Mouse (Mus musculus) forebrain, postnatal 0 days (tissue): Measurements from ENCODE around the gene Lrrc8e. TPM values are rescaled to one million over a fixed set of nuclear protein-coding genes. Genes with fewer than 3 reads are reported as not detected.

ENCODE experiments used
- ATAC-seq: fragments of 200-750 bp; cut with Nextera tagmentation; 2 replicates; pipeline ENCODE4 v1.8.0; 2017; ENCODE audit warnings: mild to moderate bottlenecking, moderate library complexity
- DNase-seq: peaks from one replicate; pipeline ENCODE4 v3.0.0-alpha.2; 2015
- H3K27ac ChIP-seq: fragments of 300-500 bp; sonication (generic); 2 replicates; pipeline ENCODE4 v1.5.1; 2014; ENCODE audit warnings: low read depth, mild to moderate bottlenecking, antibody characterized with exemption, low read length, moderate library complexity, mixed read lengths
- H3K27me3 ChIP-seq: fragments of 300-500 bp; sonication (generic); 2 replicates; pipeline ENCODE4 v1.6.1; 2014; ENCODE audit warnings: mild to moderate bottlenecking, low read length, mixed read lengths; ENCODE audit not compliant: insufficient read depth
- H3K36me3 ChIP-seq: fragments of 300-500 bp; sonication (generic); 2 replicates; pipeline ENCODE4 v1.6.1; 2014; ENCODE audit warnings: mild to moderate bottlenecking, moderate library complexity; ENCODE audit not compliant: insufficient read depth
- H3K4me1 ChIP-seq: fragments of 300-500 bp; sonication (generic); 2 replicates; pipeline ENCODE4 v1.6.1; 2014; ENCODE audit warnings: antibody characterized with exemption; ENCODE audit not compliant: insufficient read depth
- H3K4me2 ChIP-seq: fragments of 300-500 bp; sonication (generic); 2 replicates; pipeline ENCODE4 v1.6.1; 2014; ENCODE audit warnings: low read depth, mild to moderate bottlenecking, moderate library complexity
- H3K4me3 ChIP-seq: fragments of 300-500 bp; sonication (generic); 2 replicates; pipeline ENCODE4 v1.5.1; 2014; ENCODE audit warnings: low read depth, low read length, mixed read lengths
- H3K9ac ChIP-seq: fragments of 300-500 bp; sonication (generic); 2 replicates; pipeline ENCODE4 v1.6.1; 2014; ENCODE audit warnings: mild to moderate bottlenecking
- H3K9me3 ChIP-seq: fragments of 300-500 bp; sonication (generic); 2 replicates; pipeline ENCODE4 v1.6.1; 2016; ENCODE audit warnings: low read length
- CTCF ChIP-seq: sonication (generic); IDR thresholded peaks from 2 replicates; pipeline ENCODE4 v1.5.1; 2016; ENCODE audit warnings: antibody characterized with exemption, control low read depth, low read depth
- WGBS: fragments of 180-500 bp; shearing (Covaris S2); extraction: QIAGEN DNeasy Blood & Tissue Kit; methylation state at CpG from one replicate; pipeline ENCODE4 v1.1.7; 2014; 5-methylcytosine and 5-hydroxymethylcytosine counted together
- polyA plus RNA-seq: library from polyadenylated mRNA; unstranded; fragments of >200 nt; fragmentation: Nextera tagmentation; extraction: Ambion mirVana; gene quantifications from 2 replicates; pipeline ENCODE4 v1.2.1, GENCODE M21; 2015
- total RNA-seq: library from RNA; depleted of rRNA; stranded (reverse); fragments of >200 nt; gene quantifications from 2 replicates; pipeline ENCODE4 v1.2.3, GENCODE M21; 2014

The Lrrc8e gene
- total and polyA plus RNA-seq, 2 experiments from 2014 or later, result not detected

GRCm38 (mm10) chr8:4211097-4211496, 15.5 kb upstream of the Lrrc8e start:
- no peak overlapping the region for H3K9ac ChIP-seq
- peak; percentile 55 for TF ChIP-seq CTCF
- peak; percentile 27 for DNase-seq
- H3K36me3 ChIP-seq, result peaks cover 35% of the 10 kb centered on the region
- no peak overlapping the region for H3K4me3 ChIP-seq
- no peak overlapping the region for H3K4me2 ChIP-seq
- no peak overlapping the region for H3K27ac ChIP-seq
- no peaks in the 10 kb centered on the region for H3K9me3 ChIP-seq
- 64% methylated on average over 6 of the region's 6 CpGs for WGBS
- no peak for ATAC-seq
- H3K4me1 ChIP-seq, result peaks cover 26% of the 10 kb centered on the region
- no peaks in the 10 kb centered on the region for H3K27me3 ChIP-seq

DNA sequence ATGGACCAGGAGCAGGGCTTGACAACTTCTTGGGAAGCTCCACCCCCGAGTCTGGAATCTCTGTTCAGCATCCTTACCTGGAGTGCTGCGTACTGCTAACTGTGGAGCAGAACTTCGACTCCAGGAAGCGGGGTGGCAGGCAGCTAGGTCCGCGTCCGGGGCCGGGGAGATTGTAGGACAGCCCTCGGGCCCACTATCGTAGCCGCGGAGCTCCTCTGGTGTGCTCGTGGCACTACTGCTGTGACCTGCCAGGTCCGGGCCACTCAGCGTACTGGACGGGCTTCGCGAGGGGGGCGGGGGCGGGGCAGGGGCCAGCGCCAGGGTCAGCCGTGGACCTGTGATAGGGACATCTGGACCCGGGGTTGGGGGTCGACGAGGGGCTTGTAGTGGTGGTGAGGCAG, 13.8 kb upstream of the Lrrc8e start:
- no peak for ATAC-seq
- Histone ChIP-seq H3K9me3 (no peaks in the 10 kb centered on the region), H3K27me3 (no peaks in the 10 kb centered on the region)

GRCm38 (mm10) chr8:4213210-4214005, 13.2 kb upstream of the Lrrc8e start:
- DNase-seq, result peak; percentile 50
- Histone ChIP-seq H3K27ac (0 out of 2 replicates have a peak overlapping the region, but pooled peaks have one; percentile 57), H3K9me3 (no peaks in the 10 kb centered on the region), H3K4me3 (peak overlapping the region; percentile 39), H3K36me3 (peaks cover 20% of the 10 kb centered on the region), H3K4me2 (peak overlapping the region; percentile 85), H3K27me3 (no peaks in the 10 kb centered on the region), H3K4me1 (peaks cover 26% of the 10 kb centered on the region), H3K9ac (peak overlapping the region; percentile 56)
- ATAC-seq, result peak; percentile 1; the same call in 1 of the 2 replicates
- TF ChIP-seq CTCF, result no peak
- WGBS, result 13% methylated on average over 18 of the region's 18 CpGs

More for the DNA sequence above, 13.8 kb upstream of the Lrrc8e start:
- Histone ChIP-seq H3K4me2 (peak overlapping the region; percentile 85), H3K4me3 (peak overlapping the region; percentile 39), H3K27ac (peak overlapping the region; percentile 57; the same call in 1 of the 2 replicates), H3K9ac (peak overlapping the region; percentile 56), H3K36me3 (peaks cover 20% of the 10 kb centered on the region), H3K4me1 (peaks cover 26% of the 10 kb centered on the region)
- peak; percentile 46 for DNase-seq
- 3% methylated on average over 25 of the region's 25 CpGs for WGBS
- no peak for TF ChIP-seq CTCF

GRCm38 (mm10) chr8:4214006-4214980, 12.3 kb upstream of the Lrrc8e start:
- peak overlapping the region; percentile 39; the same call in 1 of the 2 replicates for H3K4me3 ChIP-seq
- WGBS, result 21% methylated on average over 33 of the region's 33 CpGs
- DNase-seq, result no peak
- no peaks in the 10 kb centered on the region for H3K27me3 ChIP-seq
- ATAC-seq, result no peak
- no peak for TF ChIP-seq CTCF
- H3K27ac ChIP-seq, result 0 out of 2 replicates have a peak overlapping the region, but pooled peaks have one; percentile 9
- H3K4me2 ChIP-seq, result peak overlapping the region; percentile 85
- H3K9me3 ChIP-seq, result no peaks in the 10 kb centered on the region
- H3K9ac ChIP-seq, result peak overlapping the region; percentile 56; the same call in 1 of the 2 replicates
- H3K4me1 ChIP-seq, result peaks cover 26% of the 10 kb centered on the region
- H3K36me3 ChIP-seq, result peaks cover 20% of the 10 kb centered on the region

DNA sequence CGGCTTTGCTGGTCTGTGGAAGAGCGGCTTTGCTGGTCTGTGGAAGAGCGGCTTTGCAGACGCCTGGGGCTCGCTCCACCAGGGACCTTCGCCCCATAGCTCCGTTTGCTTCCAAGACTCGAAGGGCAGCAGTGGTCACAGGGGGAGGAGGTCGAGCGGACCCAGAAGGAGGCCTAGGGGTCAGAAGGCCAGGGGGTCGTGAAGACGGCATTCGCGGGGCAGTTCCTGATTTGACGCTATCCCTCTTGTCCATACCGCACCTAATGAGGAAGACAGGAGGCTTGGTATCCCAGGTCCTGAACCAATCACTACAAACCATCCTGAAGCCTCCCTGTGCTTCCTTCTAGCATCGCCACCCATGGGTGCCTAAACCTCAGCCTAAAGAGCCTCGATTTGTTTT, 10.3 kb upstream of the Lrrc8e start:
- H3K9ac ChIP-seq, result peak overlapping the region; percentile 95
- peak overlapping the region; percentile 85 for H3K4me2 ChIP-seq
- peaks cover 4% of the 10 kb centered on the region; the same call in 1 of the 2 replicates for H3K36me3 ChIP-seq
- WGBS, result 4% methylated on average over 18 of the region's 18 CpGs
- ATAC-seq (peak; percentile 12), DNase-seq (no peak)
- no peak for TF ChIP-seq CTCF
- H3K27ac ChIP-seq, result peak overlapping the region; percentile 96
- H3K4me3 ChIP-seq, result peak overlapping the region; percentile 82
- no peaks in the 10 kb centered on the region for H3K27me3 ChIP-seq
- peaks cover 26% of the 10 kb centered on the region for H3K4me1 ChIP-seq
- H3K9me3 ChIP-seq, result no peaks in the 10 kb centered on the region

DNA sequence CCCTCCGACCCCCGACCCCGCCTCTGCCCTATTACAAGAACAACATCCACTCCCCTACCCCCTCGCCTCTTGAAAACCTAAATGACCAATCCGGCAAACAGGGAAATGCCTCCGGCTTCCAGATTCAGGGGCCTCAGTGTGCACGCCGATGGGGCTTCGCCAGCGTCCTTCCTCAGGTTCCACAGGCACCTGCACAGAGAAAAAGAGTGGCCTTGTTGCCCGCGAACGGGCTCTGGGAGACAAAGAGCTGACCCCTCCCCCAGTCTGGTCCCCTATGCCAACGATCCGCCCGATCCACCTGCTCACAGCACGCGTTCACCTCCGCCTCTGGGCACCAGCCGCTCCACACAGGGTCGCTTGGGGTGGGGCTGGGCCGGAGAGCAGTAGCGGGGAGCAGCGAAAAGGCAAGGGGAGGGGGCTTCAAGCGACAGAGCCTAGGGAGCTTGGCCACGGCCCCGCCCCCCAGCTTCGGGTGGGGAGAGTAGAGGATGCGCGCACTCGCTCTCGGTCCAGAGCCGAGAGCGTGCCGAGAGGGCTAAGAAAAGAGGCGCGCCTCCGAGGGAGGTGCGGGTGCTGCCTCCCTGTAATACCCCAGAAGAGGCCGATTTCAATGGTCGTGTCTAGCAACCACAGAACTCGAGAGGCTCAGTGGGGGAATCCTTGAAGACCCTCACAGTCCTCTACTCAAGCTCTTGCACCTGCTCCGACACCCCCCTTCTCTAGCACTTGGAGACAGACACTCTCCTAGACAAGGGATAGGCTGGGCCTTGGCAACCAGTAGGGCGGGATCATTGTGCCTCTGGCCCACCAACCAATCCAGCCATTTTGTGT, 9.6 kb upstream of the Lrrc8e start, which contains the start of gene Prr36:
Gene Prr36 (minus strand): TSS at position 669 of the 831 bp plus-strand sequence.
- Histone ChIP-seq H3K4me3 (peak within 1 kb of the TSS; percentile 82), H3K4me2 (peak within 1 kb of the TSS; percentile 85), H3K9ac (peak within 1 kb of the TSS; percentile 95), H3K36me3 (peaks cover 4% of the 10 kb centered on the region; the same call in 1 of the 2 replicates), H3K27me3 (no peaks in the 10 kb centered on the region), H3K9me3 (no peaks in the 10 kb centered on the region), H3K4me1 (peaks cover 26% of the 10 kb centered on the region), H3K27ac (peak within 1 kb of the TSS; percentile 96)
- no peak for TF ChIP-seq CTCF
- WGBS, result under 1% methylated on average over 43 of the region's 44 CpGs
- DNase-seq (peak; percentile 91), ATAC-seq (peak; percentile 94)
